Mouse (Mus musculus): ENCODE measurements around the gene Clcc1.

Gene Clcc1

DNA sequence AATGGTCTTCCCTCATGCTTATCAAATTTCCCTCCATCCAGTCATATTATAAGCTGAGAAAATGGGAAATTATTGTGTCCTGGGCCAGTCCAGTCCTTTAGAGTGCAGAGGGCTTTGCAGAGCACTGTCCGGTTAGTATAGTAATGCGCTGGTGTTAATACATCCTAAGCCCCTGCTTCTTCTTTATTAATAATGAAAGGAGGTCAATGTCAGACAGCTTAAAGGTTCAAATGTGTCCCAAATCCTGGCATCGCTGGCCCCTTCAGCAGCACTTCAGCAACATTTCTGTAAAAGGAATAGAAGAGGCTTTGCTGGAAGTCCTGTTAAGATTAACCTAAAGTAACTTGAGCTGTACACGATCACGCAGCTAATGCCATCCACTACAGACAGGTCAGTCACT, 57.6 kb downstream of the Clcc1 start:
- no peak for DNase-seq

DNA sequence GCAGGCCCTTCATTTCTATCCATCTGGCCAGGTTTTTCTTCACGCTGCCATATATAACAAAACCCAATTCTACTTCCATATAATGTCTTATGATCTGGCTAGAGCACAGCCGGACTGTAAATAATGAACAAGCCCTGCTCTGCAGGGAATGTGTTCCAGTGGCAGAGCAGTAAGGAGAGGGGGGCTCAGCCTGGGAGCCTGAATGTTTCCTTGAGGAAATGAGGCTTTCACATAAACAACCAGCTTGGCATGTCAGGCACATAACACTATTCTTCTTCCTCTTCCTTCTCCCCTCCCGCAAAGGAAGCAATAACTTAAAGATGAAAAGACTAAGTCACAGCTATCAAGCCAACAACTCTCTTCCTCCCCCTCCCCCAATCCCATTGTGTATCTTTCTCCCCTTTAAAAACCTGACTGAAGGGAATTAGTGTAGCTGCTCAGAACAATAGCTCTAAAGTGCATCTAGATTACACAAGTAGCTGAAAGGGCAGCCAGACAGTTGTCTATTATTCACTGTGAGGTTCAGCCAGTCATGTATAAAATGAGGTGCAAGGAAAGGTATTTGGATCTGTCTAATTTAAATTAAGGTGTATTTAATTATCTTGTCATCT, 59.5 kb downstream of the Clcc1 start:
- DNase-seq = no peak

DNA sequence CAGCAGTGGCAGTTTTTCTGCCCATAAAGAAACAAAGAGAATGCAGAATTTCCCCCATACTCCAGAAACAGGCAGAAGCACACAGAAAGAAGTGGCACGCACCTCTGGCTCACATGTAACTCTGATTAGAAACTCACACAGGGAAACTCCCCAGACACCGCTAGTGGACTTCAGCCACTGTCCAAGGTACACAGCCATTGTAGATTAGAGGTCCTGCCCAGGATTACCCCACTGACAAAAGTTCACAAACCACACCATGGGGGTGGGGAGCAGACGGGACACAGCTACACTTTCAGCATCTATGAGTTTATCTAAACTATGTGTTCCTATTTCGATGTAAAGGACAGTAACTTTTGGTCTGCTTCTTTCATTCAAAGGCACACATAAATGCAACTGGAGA, 61.1 kb downstream of the Clcc1 start:
- DNase-seq = peak; percentile 77

DNA sequence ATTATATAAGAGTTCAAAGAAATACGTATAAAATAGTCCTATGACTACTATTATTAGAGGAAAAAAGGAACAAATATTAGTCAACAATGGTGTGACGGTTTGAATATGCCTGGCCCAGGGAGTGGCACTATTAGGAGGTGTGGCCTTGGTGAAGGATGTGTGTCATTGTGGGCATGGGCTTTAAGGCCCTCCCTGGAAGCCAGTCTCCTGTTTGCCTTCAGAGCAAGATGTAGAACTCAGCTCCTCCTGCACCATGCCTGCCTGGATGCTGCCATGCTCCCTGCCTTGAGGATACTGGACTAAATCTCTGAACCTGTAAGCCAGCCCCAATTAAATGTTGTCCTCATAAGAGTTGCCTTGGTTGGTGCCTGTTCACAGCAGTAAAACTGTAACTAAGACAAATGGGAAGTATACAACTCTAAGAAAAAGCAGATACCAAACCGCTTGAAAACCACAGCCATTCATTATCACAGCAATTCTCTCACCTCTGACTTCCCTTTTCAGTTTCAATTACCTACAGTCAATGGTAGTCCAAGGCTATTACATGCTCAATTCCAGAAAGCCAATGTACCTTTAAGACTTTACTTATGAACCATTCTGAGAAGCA, 64.3 kb downstream of the Clcc1 start:
- DNase-seq = no peak

DNA sequence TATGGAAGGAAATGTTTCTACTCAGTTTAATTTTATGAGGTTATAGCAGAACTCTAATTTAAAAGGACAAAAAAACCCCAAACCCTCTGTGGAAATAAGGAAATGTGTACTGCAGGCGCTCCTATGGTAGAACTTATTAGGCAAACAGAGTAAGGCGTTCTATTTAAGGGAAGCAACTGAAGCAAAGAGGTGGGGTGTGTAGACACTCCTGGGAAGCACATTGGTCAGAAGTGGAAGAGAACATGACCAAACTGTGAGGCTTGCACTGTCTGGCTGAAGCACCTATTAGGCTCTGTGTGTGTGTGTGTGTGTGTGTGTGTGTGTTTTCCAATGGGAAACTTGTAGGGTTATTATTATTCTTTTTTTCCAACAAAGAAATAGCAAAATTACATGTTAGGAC, 65.6 kb downstream of the Clcc1 start:
- no peak for DNase-seq

DNA sequence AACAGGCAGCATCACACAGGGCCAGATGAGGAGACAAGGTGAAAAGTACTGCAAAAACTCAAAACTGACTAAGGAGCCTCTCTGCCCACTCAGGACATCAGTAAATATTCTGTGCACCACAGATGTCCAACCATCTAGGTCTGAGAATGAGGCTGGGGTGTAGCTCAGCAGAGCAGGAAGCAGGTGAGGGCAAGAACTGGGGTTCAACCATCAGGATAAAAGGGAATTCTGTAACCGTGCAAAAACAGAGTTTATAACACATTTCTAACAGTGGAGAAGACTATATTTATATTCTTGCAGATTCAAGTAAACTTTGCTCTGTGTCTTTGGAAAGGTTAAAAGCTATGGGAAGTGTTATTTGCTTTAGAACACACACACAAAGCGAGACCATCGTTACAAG, 66.0 kb downstream of the Clcc1 start:
- DNase-seq = no peak

DNA sequence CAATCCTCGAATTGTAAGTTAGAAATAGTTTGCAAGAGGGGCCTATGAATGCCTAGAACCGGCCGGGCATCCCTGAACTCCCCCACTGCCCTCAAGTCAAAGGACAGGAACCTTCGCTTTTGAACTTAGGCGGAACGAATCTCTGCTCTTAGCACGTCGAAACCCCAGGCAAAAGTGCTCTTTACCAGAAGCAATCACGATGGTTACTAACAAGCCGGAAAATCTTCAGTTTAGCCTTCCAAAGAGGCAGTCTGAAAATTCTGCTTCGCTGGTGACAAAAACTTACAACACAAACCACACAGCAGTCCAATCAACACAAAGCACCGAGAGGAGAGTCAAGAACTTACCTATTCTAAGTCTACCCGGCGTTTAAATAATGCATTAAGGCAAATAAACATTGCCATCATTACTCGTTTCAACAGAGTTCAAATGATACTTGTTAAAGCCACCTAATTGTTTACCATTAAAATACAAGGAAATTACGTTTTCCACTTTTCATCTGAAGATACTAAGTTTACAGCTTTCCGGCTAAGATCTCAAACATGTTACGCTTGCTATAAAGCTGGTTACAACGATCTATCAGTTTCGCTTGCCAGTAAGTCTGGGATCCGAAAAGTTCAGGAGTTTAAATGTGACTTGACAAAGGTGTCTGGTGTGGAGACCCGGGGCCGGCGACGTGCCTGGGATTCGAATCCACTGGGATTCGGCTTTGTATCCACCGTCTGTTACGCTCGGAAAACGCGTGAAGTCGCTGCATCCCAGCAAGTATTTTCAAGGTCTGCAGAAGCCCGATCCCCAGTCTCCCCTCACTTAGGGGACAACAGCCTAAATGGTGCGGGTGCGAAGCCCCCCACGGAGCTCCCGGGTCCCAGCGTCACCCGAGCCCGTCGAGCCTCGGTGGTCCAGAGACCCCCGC, 67.6 kb downstream of the Clcc1 start:
- peak; percentile 33 to 55 for DNase-seq

DNA sequence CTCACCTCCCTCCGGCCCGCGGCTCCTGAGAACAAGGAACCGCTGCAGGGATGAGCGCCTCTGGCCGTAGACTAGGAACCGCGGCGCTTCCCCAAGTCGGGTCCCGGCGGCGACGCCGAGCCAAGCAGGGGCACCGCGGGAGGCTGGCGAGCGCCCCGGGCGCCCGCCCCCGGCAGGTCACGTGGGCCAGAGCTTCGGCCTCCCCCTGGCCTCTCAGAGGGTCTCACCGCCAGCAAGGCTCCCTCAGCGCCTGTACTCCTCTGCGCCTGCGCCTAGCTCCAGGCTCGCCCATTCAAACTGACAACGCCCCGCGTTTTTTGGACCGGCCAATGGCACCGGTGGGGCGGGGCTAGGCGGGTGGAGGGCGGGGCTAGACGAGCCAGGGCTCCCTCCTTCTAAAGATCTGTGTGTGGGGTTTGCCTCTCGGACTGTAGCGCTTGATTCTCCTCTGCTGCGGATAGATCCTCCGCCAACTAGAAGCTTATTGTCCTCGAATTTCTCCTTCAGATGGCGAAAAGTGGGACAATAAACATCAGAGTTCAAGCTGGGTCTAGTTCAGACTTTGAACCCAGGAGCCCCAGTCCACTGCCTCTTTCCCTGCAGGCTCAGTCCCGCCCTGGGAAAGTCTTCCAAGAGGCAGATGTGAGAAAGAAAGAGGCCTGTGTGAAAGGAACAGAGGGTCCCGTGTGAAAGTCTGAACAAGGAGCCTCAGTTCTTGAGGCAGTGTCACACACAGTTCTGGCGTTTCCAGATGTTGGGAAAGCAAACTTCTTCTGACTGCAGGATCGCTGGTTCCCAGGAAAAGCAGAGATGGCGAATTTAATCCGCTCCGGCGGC, 68.5 kb downstream of the Clcc1 start, which contains the start of gene Gpsm2:
Gpsm2 (minus strand) TSS at position 274 of the 837 bp plus-strand sequence.
- DNase-seq = peak; percentile 97

DNA sequence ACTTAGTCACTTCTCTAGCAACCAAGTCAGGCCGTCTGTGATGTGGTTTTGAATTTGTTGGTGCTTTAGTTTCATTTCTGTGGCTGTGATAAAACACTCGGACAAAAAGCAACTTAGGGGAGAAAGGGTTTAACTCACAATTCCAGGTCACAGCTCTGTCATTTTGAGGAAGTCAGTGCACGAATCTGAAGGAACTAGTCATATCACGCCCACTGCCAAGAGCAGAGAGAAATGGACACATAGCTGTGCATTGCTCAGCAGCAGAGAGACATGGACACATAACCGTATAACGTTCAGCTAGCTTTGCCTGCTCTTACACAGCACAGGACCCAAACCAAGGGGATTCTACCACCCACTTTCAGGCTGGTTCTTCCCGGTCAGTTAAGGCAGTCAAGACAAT, 72.7 kb downstream of the Clcc1 start:
- no peak for DNase-seq

DNA sequence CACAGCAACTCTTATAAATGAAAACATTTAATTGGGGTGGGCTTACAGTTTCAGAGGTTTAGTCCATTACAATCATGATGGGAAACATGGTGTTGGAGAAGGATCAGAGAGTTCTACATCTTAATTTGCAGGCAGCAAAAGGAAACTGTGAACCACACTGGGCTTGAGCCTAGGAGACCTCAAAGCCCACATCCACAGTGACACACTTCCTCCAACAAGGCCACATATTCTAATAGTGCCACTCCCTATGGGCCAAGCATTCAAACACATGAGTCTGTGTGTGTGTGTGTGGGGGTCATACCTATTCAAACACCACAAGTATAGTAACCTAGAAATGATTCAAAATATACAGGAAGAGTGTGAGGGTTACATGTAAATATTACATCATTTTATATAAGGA, 73.6 kb downstream of the Clcc1 start:
- DNase-seq = no peak

DNA sequence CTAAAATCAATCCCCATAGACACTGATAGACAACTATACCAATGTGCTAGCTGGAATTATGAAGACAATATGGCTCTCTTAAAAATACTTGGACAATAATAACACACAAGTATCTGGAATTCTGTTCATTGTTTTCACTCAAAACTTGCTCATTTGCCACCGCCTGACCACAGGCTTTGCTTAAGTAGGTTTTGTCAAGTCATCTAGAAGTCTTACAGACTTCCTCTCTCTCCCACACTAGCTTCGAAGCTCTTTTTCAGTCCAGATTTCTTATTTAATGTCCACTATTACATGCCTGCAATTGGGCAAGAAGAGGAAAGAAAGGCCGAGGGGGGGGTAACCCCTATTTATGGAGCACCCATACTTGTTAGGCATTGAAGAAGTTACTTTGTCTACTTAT, 74.1 kb downstream of the Clcc1 start:
- DNase-seq = no peak
